Mouse (Mus musculus) hindbrain, embryonic 15.5 days (tissue): ENCODE data around the gene Cwf19l1. TPM values are rescaled to one million over a fixed set of nuclear protein-coding genes. Genes with fewer than 3 reads are reported as not detected.

Source experiments
- ATAC-seq: fragments of 200-750 bp; cut with Nextera tagmentation; 2 replicates; pipeline ENCODE4 v1.8.0; 2017; ENCODE audit warnings: low read depth, moderate number of reproducible peaks, moderate TSS enrichment; ENCODE audit not compliant: low FRiP score
- H3K27ac ChIP-seq: fragments of 300-500 bp; sonication (generic); replicated peaks from 2 replicates; pipeline ENCODE4 v1.5.1; 2015; ENCODE audit warnings: mild to moderate bottlenecking, inconsistent platforms
- H3K27me3 ChIP-seq: fragments of 300-500 bp; sonication (generic); 2 replicates; pipeline ENCODE4 v1.6.1; 2015; ENCODE audit warnings: control low read depth, inconsistent platforms
- H3K36me3 ChIP-seq: fragments of 300-500 bp; sonication (generic); 2 replicates; pipeline ENCODE4 v1.6.1; 2015; ENCODE audit warnings: control low read depth, inconsistent platforms
- H3K4me1 ChIP-seq: fragments of 300-500 bp; sonication (generic); replicated peaks from 2 replicates; pipeline ENCODE4 v1.6.1; 2015; ENCODE audit warnings: control low read depth, inconsistent platforms
- H3K4me2 ChIP-seq: fragments of 300-500 bp; sonication (generic); 2 replicates; pipeline ENCODE4 v1.6.1; 2015; ENCODE audit warnings: moderate library complexity, mild to moderate bottlenecking, inconsistent platforms
- H3K4me3 ChIP-seq: fragments of 300-500 bp; sonication (generic); 2 replicates; pipeline ENCODE4 v1.5.1; 2015; ENCODE audit warnings: mild to moderate bottlenecking, inconsistent platforms
- H3K9ac ChIP-seq: fragments of 300-500 bp; sonication (generic); 2 replicates; pipeline ENCODE4 v1.6.1; 2015; ENCODE audit warnings: inconsistent platforms
- H3K9me3 ChIP-seq: fragments of 300-500 bp; sonication (generic); 2 replicates; pipeline ENCODE4 v1.6.1; 2016; ENCODE audit warnings: control low read depth, inconsistent platforms
- WGBS: fragments of 180-500 bp; shearing (Covaris S2); methylation state at CpG from one replicate; pipeline ENCODE4 v1.1.7; 2015; 5-methylcytosine and 5-hydroxymethylcytosine counted together
- polyA plus RNA-seq: library from polyadenylated mRNA; unstranded; fragments of >200 nt; fragmentation: Nextera tagmentation; extraction: Ambion mirVana; gene quantifications from 2 replicates; pipeline ENCODE4 v1.2.1, GENCODE M21; 2015

Cwf19l1 gene
- polyA plus RNA-seq, 1 experiment from 2014 or later: 30.1 TPM

- H3K4me2 ChIP-seq: no peak overlapping the region
- peaks cover 19% of the 10 kb centered on the region for H3K4me1 ChIP-seq
- H3K27ac ChIP-seq: no peak overlapping the region
- H3K4me3 ChIP-seq: no peak overlapping the region
- no peak overlapping the region for H3K9ac ChIP-seq
- ATAC-seq: no peak
- 64% methylated on average over 5 of the region's 5 CpGs for WGBS
- no peaks in the 10 kb centered on the region for H3K27me3 ChIP-seq
- no peaks in the 10 kb centered on the region for H3K9me3 ChIP-seq
- peaks cover 20% of the 10 kb centered on the region for H3K36me3 ChIP-seq
These were observed 64.5 kb downstream of the Cwf19l1 start for GRCm38 (mm10) chr19:44071166-44071565.

- Histone ChIP-seq H3K9ac (peak overlapping the region; percentile 83), H3K9me3 (no peaks in the 10 kb centered on the region), H3K27ac (peak overlapping the region; percentile 80), H3K4me3 (peak overlapping the region; percentile 76), H3K27me3 (no peaks in the 10 kb centered on the region), H3K36me3 (peaks cover 13% of the 10 kb centered on the region), H3K4me2 (peak overlapping the region; percentile 66), H3K4me1 (peaks cover 19% of the 10 kb centered on the region)
- no peak for ATAC-seq
- WGBS: 9% methylated on average over 4 of the region's 4 CpGs
These were observed 65.8 kb downstream of the Cwf19l1 start for GRCm38 (mm10) chr19:44069914-44070232.

- H3K27ac ChIP-seq: peak within 1 kb of the TSS; percentile 80
- peak within 1 kb of the TSS; percentile 76 for H3K4me3 ChIP-seq
- H3K9ac ChIP-seq: peak within 1 kb of the TSS; percentile 83
- H3K36me3 ChIP-seq: peaks cover 13% of the 10 kb centered on the region; the same call in 1 of the 2 replicates
- H3K4me2 ChIP-seq: peak within 1 kb of the TSS; percentile 66
- H3K27me3 ChIP-seq: no peaks in the 10 kb centered on the region
- no peaks in the 10 kb centered on the region for H3K9me3 ChIP-seq
- peak; percentile 95 for ATAC-seq
- peaks cover 19% of the 10 kb centered on the region for H3K4me1 ChIP-seq
- WGBS: under 1% methylated on average over 72 of the region's 75 CpGs
These were observed 66.4 kb downstream of the Cwf19l1 start, which contains the start of gene Erlin1 for GRCm38 (mm10) chr19:44069121-44069913. TSS of gene Erlin1 (minus strand) at chr19:44069785.

GRCm38 (mm10) chr19:44068232-44068631, 67.4 kb downstream of the Cwf19l1 start:
- Histone ChIP-seq H3K9me3 (no peaks in the 10 kb centered on the region), H3K27ac (no peak overlapping the region), H3K9ac (peak overlapping the region; percentile 83; the same call in 1 of the 2 replicates), H3K4me2 (peak overlapping the region; percentile 66), H3K4me3 (peak overlapping the region; percentile 76), H3K4me1 (peaks cover 19% of the 10 kb centered on the region), H3K27me3 (no peaks in the 10 kb centered on the region), H3K36me3 (0 out of 2 replicates have a peak, but pooled peaks cover 12% of the 10 kb centered on the region)
- ATAC-seq: no peak
- WGBS: 85% methylated on average over 4 of the region's 4 CpGs

- H3K36me3 ChIP-seq: peaks cover 9% of the 10 kb centered on the region; the same call in 1 of the 2 replicates
These were observed 68.2 kb downstream of the Cwf19l1 start for GRCm38 (mm10) chr19:44067323-44068049.

GRCm38 (mm10) chr19:44064734-44065133, 70.9 kb downstream of the Cwf19l1 start:
- no peaks in the 10 kb centered on the region for H3K9me3 ChIP-seq
- peaks cover 23% of the 10 kb centered on the region for H3K36me3 ChIP-seq
- H3K9ac ChIP-seq: no peak overlapping the region
- H3K4me2 ChIP-seq: no peak overlapping the region
- no peak overlapping the region for H3K4me3 ChIP-seq
- H3K4me1 ChIP-seq: peaks cover 16% of the 10 kb centered on the region
- 98% methylated on average over 2 of the region's 2 CpGs for WGBS
- ATAC-seq: no peak
- no peaks in the 10 kb centered on the region for H3K27me3 ChIP-seq
- H3K27ac ChIP-seq: no peak overlapping the region

More at GRCm38 (mm10) chr19:44067323-44068049, 68.2 kb downstream of the Cwf19l1 start:
- Histone ChIP-seq H3K4me2 (no peak overlapping the region), H3K27ac (no peak overlapping the region), H3K9ac (no peak overlapping the region), H3K9me3 (no peaks in the 10 kb centered on the region), H3K27me3 (no peaks in the 10 kb centered on the region), H3K4me1 (peaks cover 19% of the 10 kb centered on the region), H3K4me3 (no peak overlapping the region)
- 86% methylated on average over 9 of the region's 9 CpGs for WGBS
- ATAC-seq: no peak

GRCm38 (mm10) chr19:44063773-44064172, 71.9 kb downstream of the Cwf19l1 start:
- 90% methylated on average over 7 of the region's 7 CpGs for WGBS
- peaks cover 14% of the 10 kb centered on the region for H3K4me1 ChIP-seq
- H3K4me3 ChIP-seq: no peak overlapping the region
- no peak overlapping the region for H3K27ac ChIP-seq
- peaks cover 30% of the 10 kb centered on the region for H3K36me3 ChIP-seq
- no peak overlapping the region for H3K4me2 ChIP-seq
- H3K27me3 ChIP-seq: no peaks in the 10 kb centered on the region
- no peak for ATAC-seq
- no peaks in the 10 kb centered on the region for H3K9me3 ChIP-seq
- no peak overlapping the region for H3K9ac ChIP-seq

GRCm38 (mm10) chr19:44060226-44060625, 75.5 kb downstream of the Cwf19l1 start:
- Histone ChIP-seq H3K4me2 (no peak overlapping the region), H3K36me3 (peaks cover 49% of the 10 kb centered on the region), H3K27ac (no peak overlapping the region), H3K9ac (no peak overlapping the region), H3K9me3 (no peaks in the 10 kb centered on the region), H3K4me3 (no peak overlapping the region), H3K4me1 (no peaks in the 10 kb centered on the region), H3K27me3 (no peaks in the 10 kb centered on the region)
- 91% methylated on average over 3 of the region's 3 CpGs for WGBS
- ATAC-seq: no peak

Other genes with a start within 250 kb of the Cwf19l1 start
- gene Dnmbp, start 195.7 kb downstream of the Cwf19l1 start, polyA plus RNA-seq: 8.4 and 9.1 TPM in 2 replicates
- gene Cpn1, start 149.3 kb downstream of the Cwf19l1 start, polyA plus RNA-seq: 0.25 and 0.26 TPM in 2 replicates
- gene Cyp2c23, start 106.7 kb downstream of the Cwf19l1 start, polyA plus RNA-seq: 0.13 TPM in 1 of 2 replicates, not detected in the other
- 21.6 and 22.9 TPM in 2 replicates for gene Erlin1, start 66.1 kb downstream of the Cwf19l1 start, polyA plus RNA-seq
- gene Chuk, start 28.4 kb downstream of the Cwf19l1 start, polyA plus RNA-seq: 58.4 and 60.0 TPM in 2 replicates
- gene Bloc1s2, start 10.6 kb upstream of the Cwf19l1 start, polyA plus RNA-seq: 155 and 158 TPM in 2 replicates
- 0.29 and 0.67 TPM in 2 replicates for gene Pkd2l1, start 56.6 kb upstream of the Cwf19l1 start, polyA plus RNA-seq
- gene Scd3, start 67.4 kb upstream of the Cwf19l1 start, polyA plus RNA-seq: 5.0 and 6.7 TPM in 2 replicates
- 288 and 295 TPM in 2 replicates for gene Scd2, start 157.8 kb upstream of the Cwf19l1 start, polyA plus RNA-seq
- 0.10 and 0.12 TPM in 2 replicates for gene Scd4, start 197.2 kb upstream of the Cwf19l1 start, polyA plus RNA-seq